Mouse (Mus musculus): ENCODE measurements around the gene Unc93a2.
"Not testable (repeated sequence)": the region's sequence is repeated elsewhere in the genome, so short reads cannot be mapped to it uniquely, and the experiment has no call there.

Unc93a2 gene

GRCm38 (mm10) chr17:7376951-7377700 lies 8.1 kb downstream of the Unc93a2 start:
- not testable (repeated sequence) for DNase-seq (ENCODE audit: inconsistent age in 2 of 2, low spot score in 1 of 2)

- DNase-seq (ENCODE audit: inconsistent age in 2 of 2, low spot score in 1 of 2) = not testable (repeated sequence)
Observed at GRCm38 (mm10) chr17:7371879-7372278, 13.4 kb downstream of the Unc93a2 start, which contains the start of gene Gm49630. Gm49630 (minus strand) TSS chr17:7371979.

- peak; percentile 60 to 81 for DNase-seq (ENCODE audit: inconsistent age in 2 of 2, low spot score in 1 of 2)
Observed at GRCm38 (mm10) chr17:7369401-7369800, 15.9 kb downstream of the Unc93a2 start.

GRCm38 (mm10) chr17:7366676-7367374 lies 18.4 kb downstream of the Unc93a2 start:
- not testable (repeated sequence) for DNase-seq (ENCODE audit: inconsistent age in 2 of 2, low spot score in 1 of 2)

- DNase-seq (ENCODE audit: inconsistent age in 2 of 2, low spot score in 1 of 2) = not testable (repeated sequence)
Observed at GRCm38 (mm10) chr17:7366265-7366664, 19.0 kb downstream of the Unc93a2 start.

GRCm38 (mm10) chr17:7365615-7366014 lies 19.6 kb downstream of the Unc93a2 start:
- not testable (repeated sequence) for DNase-seq (ENCODE audit: inconsistent age in 2 of 2, low spot score in 1 of 2)

GRCm38 (mm10) chr17:7360749-7361465 lies 24.4 kb downstream of the Unc93a2 start:
- DNase-seq (ENCODE audit: inconsistent age in 2 of 2, low spot score in 1 of 2) = peak; percentile 38 to 82

GRCm38 (mm10) chr17:7359806-7360205 lies 25.5 kb downstream of the Unc93a2 start:
- not testable (repeated sequence) for DNase-seq (ENCODE audit: inconsistent age in 2 of 2, low spot score in 1 of 2)

GRCm38 (mm10) chr17:7352596-7352995 lies 32.7 kb downstream of the Unc93a2 start, which contains the start of gene Ttll2:
Ttll2 (minus strand) TSS chr17:7352696.
- not testable (repeated sequence) for DNase-seq (ENCODE audit: inconsistent age in 2 of 2, low spot score in 1 of 2)

- DNase-seq (ENCODE audit: inconsistent age in 2 of 2, low spot score in 1 of 2) = not testable (repeated sequence)
Observed at GRCm38 (mm10) chr17:7348765-7349164, 36.5 kb downstream of the Unc93a2 start.

GRCm38 (mm10) chr17:7337381-7337780 lies 47.9 kb downstream of the Unc93a2 start:
- DNase-seq (ENCODE audit: inconsistent age in 2 of 2, low spot score in 1 of 2) = not testable (repeated sequence)

GRCm38 (mm10) chr17:7332745-7333144 lies 52.5 kb downstream of the Unc93a2 start:
- not testable (repeated sequence) for DNase-seq (ENCODE audit: inconsistent age in 2 of 2, low spot score in 1 of 2)

GRCm38 (mm10) chr17:7326415-7326814 lies 58.8 kb downstream of the Unc93a2 start:
- DNase-seq (ENCODE audit: inconsistent age in 2 of 2, low spot score in 1 of 2) = not testable (repeated sequence)

GRCm38 (mm10) chr17:7324346-7324745 lies 60.9 kb downstream of the Unc93a2 start, which contains the start of gene Tcp10a:
Tcp10a (plus strand) TSS chr17:7324646.
- not testable (repeated sequence) for DNase-seq (ENCODE audit: inconsistent age in 2 of 2, low spot score in 1 of 2)

- DNase-seq (ENCODE audit: inconsistent age in 2 of 2, low spot score in 1 of 2) = peak in 1 of 2 experiments; percentile 33
Observed at GRCm38 (mm10) chr17:7319789-7320188, 65.5 kb downstream of the Unc93a2 start.

- peak in 1 of 2 experiments; percentile 30 for DNase-seq (ENCODE audit: inconsistent age in 2 of 2, low spot score in 1 of 2)
Observed at GRCm38 (mm10) chr17:7315693-7316382, 69.4 kb downstream of the Unc93a2 start.
